Mouse (Mus musculus) lung, adult 2 months (tissue): ENCODE results near the gene Gm29276. TPM values are rescaled to one million over a fixed set of nuclear protein-coding genes. Genes with fewer than 3 reads are reported as not detected.
"Not testable (repeated sequence)": the region's sequence is repeated elsewhere in the genome, so short reads cannot be mapped to it uniquely, and the experiment has no call there.

Experiments used
- DNase-seq: peaks from one replicate; pipeline ENCODE4 v3.0.0; 2022
- H3K4me1 ChIP-seq: fragments of 200-500 bp; 2 replicates; pipeline ENCODE4 v1.6.1; 2011; ENCODE audit warnings: low read length; ENCODE audit not compliant: control insufficient read depth, insufficient read depth
- H3K4me3 ChIP-seq: fragments of 200-500 bp; replicated peaks from 2 replicates; pipeline ENCODE3; 2011; ENCODE audit warnings: low read depth, mild to moderate bottlenecking, control low read depth, low read length; ENCODE audit errors: extremely low read depth
- WGBS: fragments of 180-500 bp; shearing (Covaris S2); methylation state at CpG from one replicate; pipeline ENCODE4 v1.1.7; 2018; 5-methylcytosine and 5-hydroxymethylcytosine counted together
- polyA plus RNA-seq: library from polyadenylated mRNA; depleted of rRNA; stranded (reverse); fragments of >200 nt; gene quantifications from 2 replicates; pipeline ENCODE4 v1.2.3, GENCODE M21; 2012; rRNA removed

Gm29276 gene
- not detected in 2 replicates for polyA plus RNA-seq

DNA sequence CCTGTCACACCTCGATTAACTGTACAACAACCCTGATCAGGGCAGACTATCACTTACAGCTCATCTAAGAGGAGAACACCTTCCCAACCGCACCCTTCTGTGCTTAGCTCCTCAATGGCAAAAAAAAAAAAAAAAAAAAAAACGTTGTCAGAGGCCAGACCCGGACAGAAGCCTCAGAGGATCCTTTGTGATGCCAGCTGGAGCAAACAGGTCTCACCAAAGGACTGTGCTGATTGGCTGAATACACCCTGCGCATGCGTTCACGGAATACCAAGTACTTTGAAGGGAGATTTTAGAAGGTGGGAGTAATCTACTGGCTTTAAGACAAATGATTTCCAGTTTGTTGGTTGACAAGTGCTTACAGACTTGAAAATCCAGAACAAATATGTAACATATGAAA, at the start of gene Gm29276:
Gm29276 (minus strand) TSS at position 101 of the 400 bp plus-strand sequence.
- no CpG with 5 or more reads among the region's 7 CpGs for WGBS
- not testable (repeated sequence) for DNase-seq, H3K4me3 ChIP-seq, H3K4me1 ChIP-seq
